Mouse (Mus musculus) cerebellum, postnatal 25 days (tissue): Measurements from ENCODE around the gene Natd1.

Experiments
- DNase-seq, 2 experiments: peaks; one replicate each; pipeline ENCODE4 v3.0.0; 2021; ENCODE audit warnings: mixed read lengths in 2 of 2

Natd1 gene

GRCm38 (mm10) chr11:60882386-60882785, 32.2 kb downstream of the Natd1 start:
- no peak for DNase-seq

- DNase-seq: no peak
Observed at GRCm38 (mm10) chr11:60880559-60880958, 34.0 kb downstream of the Natd1 start.

- DNase-seq: peak; percentile 55 to 71
Observed at GRCm38 (mm10) chr11:60879423-60879822, 35.1 kb downstream of the Natd1 start.

- peak; percentile 93 to 95 for DNase-seq
Observed at GRCm38 (mm10) chr11:60878675-60879294, 35.8 kb downstream of the Natd1 start, which contains the start of gene Tmem11. Tmem11 (minus strand) TSS chr11:60879272.

GRCm38 (mm10) chr11:60878056-60878612, 36.4 kb downstream of the Natd1 start:
- no peak for DNase-seq

GRCm38 (mm10) chr11:60873101-60873500, 41.4 kb downstream of the Natd1 start:
- DNase-seq: no peak

- DNase-seq: no peak
Observed at GRCm38 (mm10) chr11:60871409-60871808, 43.1 kb downstream of the Natd1 start.

- peak in 1 of 2 experiments; percentile 38 for DNase-seq
Observed at GRCm38 (mm10) chr11:60869471-60869870, 45.1 kb downstream of the Natd1 start.

GRCm38 (mm10) chr11:60867904-60868303, 46.6 kb downstream of the Natd1 start:
- DNase-seq: no peak

- DNase-seq: peak; percentile 25 to 56
Observed at GRCm38 (mm10) chr11:60867456-60867855, 47.1 kb downstream of the Natd1 start.

- DNase-seq: no peak
Observed at GRCm38 (mm10) chr11:60866021-60866420, 48.5 kb downstream of the Natd1 start.

- DNase-seq: no peak
Observed at GRCm38 (mm10) chr11:60864916-60865315, 49.6 kb downstream of the Natd1 start.

- peak; percentile 45 to 62 for DNase-seq
Observed at GRCm38 (mm10) chr11:60864166-60864565, 50.4 kb downstream of the Natd1 start.

- peak; percentile 40 to 58 for DNase-seq
Observed at GRCm38 (mm10) chr11:60863196-60863595, 51.4 kb downstream of the Natd1 start.

- no peak for DNase-seq
Observed at GRCm38 (mm10) chr11:60861993-60862392, 52.6 kb downstream of the Natd1 start.

GRCm38 (mm10) chr11:60856587-60856986, 58.0 kb downstream of the Natd1 start:
- no peak for DNase-seq
